Mouse (Mus musculus) liver, embryonic 14.5 days (tissue): ENCODE results near the gene Mrap.

Experiments
- CTCF ChIP-seq: IDR thresholded peaks from 2 replicates; pipeline ENCODE4 v1.5.1; 2016; ENCODE audit warnings: antibody characterized with exemption, low read depth, control low read depth
- EP300 ChIP-seq: IDR thresholded peaks from 2 replicates; pipeline ENCODE4 v1.6.1; 2016; ENCODE audit warnings: antibody characterized with exemption, low read depth

DNA sequence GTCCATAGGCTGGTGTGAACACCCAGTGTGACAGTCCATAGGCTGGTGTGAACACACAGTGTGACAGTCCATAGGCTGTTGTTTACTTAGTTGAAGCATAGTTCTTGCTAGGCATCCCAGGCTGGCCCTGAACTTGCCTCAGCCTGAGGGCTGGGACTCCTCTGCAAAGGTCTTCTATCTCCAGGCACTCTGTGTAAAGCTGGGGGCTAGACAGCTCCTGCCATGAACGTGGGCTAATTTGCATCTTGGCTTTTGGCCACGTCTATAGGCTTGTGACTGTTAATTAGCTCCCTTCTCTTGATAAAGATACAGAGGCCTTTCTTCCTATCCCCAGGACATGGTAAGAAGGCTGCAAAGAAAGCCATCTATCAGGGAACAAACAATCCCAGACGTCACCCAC is 21.3 kb downstream of the Mrap start:
- TF ChIP-seq CTCF (no peak), EP300 (no peak)
